Mouse (Mus musculus) CH12.LX (cell line): Measurements from ENCODE around the gene Muc13. TPM values are rescaled to one million over a fixed set of nuclear protein-coding genes. Genes with fewer than 3 reads are reported as not detected.
A peak's percentile ranks its signal among the peaks of the same experiment; 100 is the strongest.

ENCODE experiments used
- DNase-seq: peaks from one replicate; pipeline ENCODE4 v3.0.0-alpha.2; 2013; ENCODE audit errors: extremely low read depth
- H3K27ac ChIP-seq: 2 replicates; pipeline ENCODE4 v1.5.1; 2012; ENCODE audit warnings: low read depth, mild to moderate bottlenecking, control low read depth, moderate library complexity; ENCODE audit not compliant: insufficient read depth
- H3K27me3 ChIP-seq: replicated peaks from 2 replicates; pipeline ENCODE3; 2012; ENCODE audit warnings: inconsistent platforms
- H3K36me3 ChIP-seq, 2 experiments: replicated peaks in 1 of 2; 2 replicates each; pipeline versions ENCODE3 to v1.6.1; 2012; ENCODE audit warnings: inconsistent platforms in 1 of 2, low read length in 1 of 2, mild to moderate bottlenecking in 1 of 2, mixed read lengths in 1 of 2, moderate library complexity in 1 of 2; ENCODE audit not compliant: control insufficient read depth in 1 of 2, insufficient read depth in 1 of 2
- H3K4me1 ChIP-seq, 2 experiments: 2 replicates each; pipeline ENCODE4 v1.6.1; 2012; ENCODE audit warnings: inconsistent platforms in 1 of 2, moderate library complexity in 1 of 2; ENCODE audit not compliant: insufficient read depth in 2 of 2, control insufficient read depth in 1 of 2
- H3K4me2 ChIP-seq: 2 replicates; pipeline ENCODE4 v1.6.1; 2012; ENCODE audit warnings: low read depth, mild to moderate bottlenecking, control low read depth; ENCODE audit not compliant: poor library complexity, insufficient read depth, severe bottlenecking
- H3K4me3 ChIP-seq, 3 experiments: fragments of 150-350 bp in 1 of 3; sonication (generic) in 1 of 3; replicated peaks in 1 of 3; 2 replicates each; pipeline versions ENCODE3 to v1.5.1; 2011 to 2012; ENCODE audit warnings: low read depth in 2 of 3, low read length in 2 of 3, mild to moderate bottlenecking in 2 of 3, moderate library complexity in 2 of 3, control low read depth in 1 of 3, improper control_type of control experiment in 1 of 3, inconsistent platforms in 1 of 3, mixed read lengths in 1 of 3; ENCODE audit not compliant: poor library complexity in 1 of 3
- H3K79me2 ChIP-seq: replicated peaks from 2 replicates; pipeline ENCODE4 v1.6.1; 2012; ENCODE audit warnings: mild to moderate bottlenecking, moderate library complexity; ENCODE audit not compliant: control insufficient read depth, poor library complexity, insufficient read depth, severe bottlenecking; ENCODE audit errors: extremely low read depth
- H3K9ac ChIP-seq: 2 replicates; pipeline ENCODE4 v1.6.1; 2012; ENCODE audit warnings: low read depth, mild to moderate bottlenecking, control low read depth, moderate library complexity; ENCODE audit not compliant: insufficient read depth
- H3K9me3 ChIP-seq: replicated peaks from 2 replicates; pipeline ENCODE3; 2012; ENCODE audit warnings: low read length, inconsistent platforms, mixed read lengths
- BHLHE40 ChIP-seq: IDR thresholded peaks from 2 replicates; pipeline ENCODE4 v1.6.1; 2011; ENCODE audit warnings: mild to moderate bottlenecking, low read depth, low read length, improper control_type of control experiment
- CHD1 ChIP-seq: IDR thresholded peaks from 2 replicates; pipeline ENCODE4 v1.6.1; 2012; ENCODE audit warnings: low read depth, low read length, improper control_type of control experiment, inconsistent platforms
- E2F4 ChIP-seq: IDR thresholded peaks from 2 replicates; pipeline ENCODE4 v1.6.1; 2011; ENCODE audit warnings: low read depth, low read length, improper control_type of control experiment; ENCODE audit not compliant: insufficient replicate concordance
- EP300 ChIP-seq: IDR thresholded peaks from 2 replicates; pipeline ENCODE4 v1.6.1; 2011; ENCODE audit warnings: low read length, improper control_type of control experiment
- GABPA ChIP-seq: IDR thresholded peaks from 2 replicates; pipeline ENCODE4 v1.6.1; 2012; ENCODE audit warnings: low read depth, low read length, improper control_type of control experiment, inconsistent platforms; ENCODE audit not compliant: insufficient replicate concordance
- JUN ChIP-seq: IDR thresholded peaks from 2 replicates; pipeline ENCODE4 v1.6.1; 2011; ENCODE audit warnings: low read depth, mild to moderate bottlenecking, low read length, improper control_type of control experiment, moderate library complexity; ENCODE audit not compliant: insufficient read depth
- MAX ChIP-seq: IDR thresholded peaks from 2 replicates; pipeline ENCODE4 v1.6.1; 2011; ENCODE audit warnings: low read length, improper control_type of control experiment
- POLR2AphosphoS2 ChIP-seq: IDR thresholded peaks from 2 replicates; pipeline ENCODE4 v1.6.1; 2011; ENCODE audit warnings: low read depth, low read length, improper control_type of control experiment
- RAD21 ChIP-seq: IDR thresholded peaks from 2 replicates; pipeline ENCODE4 v1.6.1; 2011; ENCODE audit warnings: low read depth, mild to moderate bottlenecking, low read length, improper control_type of control experiment, moderate library complexity
- SIN3A ChIP-seq: IDR thresholded peaks from 2 replicates; pipeline ENCODE4 v1.6.1; 2012; ENCODE audit warnings: low read length, improper control_type of control experiment, inconsistent platforms
- TCF12 ChIP-seq: IDR thresholded peaks from 2 replicates; pipeline ENCODE4 v1.6.1; 2014; ENCODE audit warnings: low read depth, mild to moderate bottlenecking, inconsistent platforms, low read length, improper control_type of control experiment
- USF2 ChIP-seq: conservative IDR thresholded peaks from 2 replicates; pipeline ENCODE4 v1.6.1; 2011; ENCODE audit warnings: low read depth, low read length, improper control_type of control experiment
- ZNF384 ChIP-seq: IDR thresholded peaks from 2 replicates; pipeline ENCODE4 v1.6.1; 2012; ENCODE audit warnings: low read depth, low read length, improper control_type of control experiment, inconsistent platforms
- dilution Hi-C: fragments of 300-500 bp; cut with MboI; formaldehyde crosslinking; loops from 2 replicates; pipeline ENCODE4 v1.14.3; 2020; ENCODE audit warnings: low sequenced_read_pairs; ENCODE audit not compliant: extremely low pct_unique_long_range_greater_than_20kb, extremely low pct_ligation_motif_present
- in situ Hi-C: fragments of 300-500 bp; cut with MboI; formaldehyde crosslinking; loops from 3 replicates; pipeline ENCODE4 v1.14.3; 2019; ENCODE audit warnings: low sequenced_read_pairs, low pct_ligation_motif_present, low pct_unique_long_range_greater_than_20kb, mixed read lengths
- polyA plus RNA-seq: library from polyadenylated mRNA; unstranded; fragments of >175 nt; gene quantifications from 2 replicates; pipeline ENCODE4 v1.2.1, GENCODE M21; 2012; ENCODE audit warnings: low read depth; ENCODE audit not compliant: insufficient read length
- total RNA-seq, 2 experiments: library from RNA; depleted of rRNA; stranded (reverse); fragments of 300-350 nt in 1 of 2; fragments of >200 nt in 1 of 2; gene quantifications; 2 replicates each; pipeline ENCODE4 v1.2.3; 2012 to 2014

Muc13 gene
- total and polyA plus RNA-seq, 3 experiments: not detected

DNA sequence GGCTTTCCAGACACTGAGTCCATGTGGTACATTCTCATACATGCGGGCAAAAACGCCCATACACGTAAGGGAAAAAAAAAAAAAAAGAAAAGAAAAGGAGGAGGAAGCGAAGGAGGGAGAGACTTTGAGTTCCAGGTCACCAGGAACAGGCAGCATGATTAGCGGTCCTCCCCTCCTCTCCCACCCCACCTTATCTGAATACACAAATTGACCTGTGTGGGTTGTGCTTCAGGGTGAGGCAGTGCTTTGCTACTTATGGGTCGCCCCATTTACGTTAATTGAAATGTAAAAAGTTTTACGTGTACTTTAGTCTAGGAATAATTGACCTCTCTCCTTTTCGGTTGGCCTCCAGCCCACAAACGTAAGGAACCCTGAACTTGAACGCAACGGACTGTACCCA, 27.5 kb upstream of the Muc13 start:
- Histone ChIP-seq H3K27me3 (no peaks in the 10 kb centered on the region), H3K9me3 (no peaks in the 10 kb centered on the region), H3K79me2 (no peaks in the 10 kb centered on the region), H3K36me3 (peaks cover 44 to 67% of the 10 kb centered on the region in 2 experiments), H3K9ac (no peak overlapping the region), H3K4me3 (no peak overlapping the region), H3K27ac (no peak overlapping the region), H3K4me2 (no peak overlapping the region), H3K4me1 (peaks cover 21 to 58% of the 10 kb centered on the region in 2 experiments)
- no peak for DNase-seq
- peak; percentile 15; the same call in 1 of the 2 replicates for TF ChIP-seq POLR2AphosphoS2
- TF ChIP-seq BHLHE40: no peak
- in situ Hi-C loops (no loop called here), dilution Hi-C loops (no loop called here)

DNA sequence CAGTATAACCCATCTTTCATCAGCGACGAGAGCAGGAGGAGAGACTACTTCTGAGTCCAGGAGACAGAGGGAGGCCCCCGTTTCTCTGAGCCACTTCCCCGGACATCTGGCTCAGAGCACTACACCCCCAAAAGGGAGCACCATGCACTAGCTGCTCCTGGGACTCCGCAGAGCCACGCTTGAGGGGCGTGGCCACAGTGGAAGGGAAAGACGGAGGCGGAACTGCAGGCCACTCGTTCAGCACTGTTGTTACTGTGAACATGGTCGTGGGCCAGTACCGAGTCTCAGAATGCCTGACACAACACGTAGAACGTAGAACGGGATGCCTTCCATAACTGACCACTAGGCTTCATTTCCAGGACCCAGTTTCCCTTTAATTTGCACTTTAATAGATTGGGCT, 27.1 kb upstream of the Muc13 start:
- Histone ChIP-seq H3K4me3 (no peak overlapping the region), H3K4me2 (no peak overlapping the region), H3K9ac (no peak overlapping the region), H3K79me2 (no peaks in the 10 kb centered on the region), H3K36me3 (peaks cover 40 to 62% of the 10 kb centered on the region in 2 experiments), H3K4me1 (peaks cover 21 to 61% of the 10 kb centered on the region in 2 experiments), H3K27me3 (no peaks in the 10 kb centered on the region), H3K27ac (no peak overlapping the region), H3K9me3 (no peaks in the 10 kb centered on the region)
- dilution Hi-C loops: no loop called here
- in situ Hi-C loops: no loop called here
- TF ChIP-seq USF2 (no peak), POLR2AphosphoS2 (0 out of 2 replicates have a peak, but pooled peaks have one; percentile 34), MAX (no peak)
- no peak for DNase-seq

GRCm38 (mm10) chr16:33768491-33769278, 25.2 kb upstream of the Muc13 start:
- Histone ChIP-seq H3K4me1 (peaks cover 21 to 55% of the 10 kb centered on the region in 2 experiments), H3K4me3 (no peak overlapping the region), H3K9me3 (peaks cover 4% of the 10 kb centered on the region), H3K79me2 (no peaks in the 10 kb centered on the region), H3K27me3 (no peaks in the 10 kb centered on the region), H3K4me2 (no peak overlapping the region), H3K36me3 (peaks cover 25 to 43% of the 10 kb centered on the region in 2 experiments), H3K9ac (no peak overlapping the region), H3K27ac (0 out of 2 replicates have a peak overlapping the region, but pooled peaks have one; percentile 7)
- dilution Hi-C loops (no loop called here), in situ Hi-C loops (no loop called here)
- TF ChIP-seq GABPA (no peak), ZNF384 (no peak), EP300 (no peak), JUN (no peak), RAD21 (no peak), CHD1 (no peak), TCF12 (peak; percentile 90), SIN3A (no peak), POLR2AphosphoS2 (peak; percentile 11; the same call in 1 of the 2 replicates), E2F4 (no peak)
- DNase-seq: no peak
